Mouse (Mus musculus) splenic B cell, adult 2 months (primary cell): ENCODE data around the gene Pxmp4.

Experiments
- DNase-seq: peaks from one replicate; pipeline ENCODE4 v3.0.0-alpha.2; 2011; ENCODE audit warnings: low read depth, low spot score
- H3K27me3 ChIP-seq: 2 replicates; pipeline ENCODE4 v1.6.1; 2012; ENCODE audit warnings: mild to moderate bottlenecking, low read length, moderate library complexity, mixed read lengths; ENCODE audit not compliant: control insufficient read depth, poor library complexity, insufficient read depth, severe bottlenecking
- H3K36me3 ChIP-seq: 2 replicates; pipeline ENCODE4 v1.6.1; 2012; ENCODE audit warnings: mild to moderate bottlenecking, low read length, moderate library complexity, mixed read lengths; ENCODE audit not compliant: control insufficient read depth, poor library complexity, insufficient read depth, severe bottlenecking

Gene Pxmp4

GRCm38 (mm10) chr2:154603638-154604153, at the start of gene Pxmp4:
Gene Pxmp4 (minus strand): TSS chr2:154603708.
- H3K36me3 ChIP-seq, result no peaks in the 10 kb centered on the region
- peak; percentile 98 for DNase-seq
- no peaks in the 10 kb centered on the region for H3K27me3 ChIP-seq

- no peaks in the 10 kb centered on the region for H3K27me3 ChIP-seq
- no peak for DNase-seq
- H3K36me3 ChIP-seq, result no peaks in the 10 kb centered on the region
These were observed 47.9 kb upstream of the Pxmp4 start, which contains the start of gene Chmp4b for GRCm38 (mm10) chr2:154651363-154651762. Gene Chmp4b (plus strand): TSS chr2:154651705.

GRCm38 (mm10) chr2:154650404-154650803, 46.9 kb upstream of the Pxmp4 start:
- H3K27me3 ChIP-seq, result no peaks in the 10 kb centered on the region
- DNase-seq, result no peak

GRCm38 (mm10) chr2:154648086-154648485, 44.6 kb upstream of the Pxmp4 start:
- DNase-seq, result peak; percentile 57
- Histone ChIP-seq H3K36me3 (no peaks in the 10 kb centered on the region; the same call in 1 of the 2 replicates), H3K27me3 (no peaks in the 10 kb centered on the region)

More at GRCm38 (mm10) chr2:154650404-154650803, 46.9 kb upstream of the Pxmp4 start:
- H3K36me3 ChIP-seq, result no peaks in the 10 kb centered on the region; the same call in 1 of the 2 replicates

GRCm38 (mm10) chr2:154646634-154647033, 43.1 kb upstream of the Pxmp4 start:
- no peaks in the 10 kb centered on the region for H3K27me3 ChIP-seq
- peak; percentile 45 for DNase-seq
- no peaks in the 10 kb centered on the region; the same call in none of the 2 replicates for H3K36me3 ChIP-seq

GRCm38 (mm10) chr2:154642712-154643385, 39.3 kb upstream of the Pxmp4 start:
- Histone ChIP-seq H3K27me3 (no peaks in the 10 kb centered on the region), H3K36me3 (peaks cover 2% of the 10 kb centered on the region)
- no peak for DNase-seq

GRCm38 (mm10) chr2:154642005-154642459, 38.5 kb upstream of the Pxmp4 start:
- H3K36me3 ChIP-seq, result peaks cover 2% of the 10 kb centered on the region
- no peaks in the 10 kb centered on the region for H3K27me3 ChIP-seq
- no peak for DNase-seq

GRCm38 (mm10) chr2:154641176-154641575, 37.7 kb upstream of the Pxmp4 start:
- no peak for DNase-seq
- Histone ChIP-seq H3K36me3 (peaks cover 2% of the 10 kb centered on the region), H3K27me3 (no peaks in the 10 kb centered on the region)

- no peaks in the 10 kb centered on the region for H3K27me3 ChIP-seq
- peaks cover 2% of the 10 kb centered on the region for H3K36me3 ChIP-seq
- DNase-seq, result no peak
These were observed 35.6 kb upstream of the Pxmp4 start for GRCm38 (mm10) chr2:154639115-154639514.

- Histone ChIP-seq H3K36me3 (peaks cover 2% of the 10 kb centered on the region), H3K27me3 (no peaks in the 10 kb centered on the region)
- DNase-seq, result no peak
These were observed 35.0 kb upstream of the Pxmp4 start for GRCm38 (mm10) chr2:154638521-154638920.

- Histone ChIP-seq H3K36me3 (no peaks in the 10 kb centered on the region; the same call in none of the 2 replicates), H3K27me3 (no peaks in the 10 kb centered on the region)
- DNase-seq, result no peak
These were observed 32.3 kb upstream of the Pxmp4 start for GRCm38 (mm10) chr2:154635826-154636225.

GRCm38 (mm10) chr2:154633876-154634644, 30.6 kb upstream of the Pxmp4 start:
- no peak for DNase-seq
- Histone ChIP-seq H3K36me3 (no peaks in the 10 kb centered on the region; the same call in none of the 2 replicates), H3K27me3 (no peaks in the 10 kb centered on the region)

GRCm38 (mm10) chr2:154633039-154633742, 29.7 kb upstream of the Pxmp4 start:
- Histone ChIP-seq H3K27me3 (no peaks in the 10 kb centered on the region), H3K36me3 (no peaks in the 10 kb centered on the region; the same call in 1 of the 2 replicates)
- no peak for DNase-seq

- Histone ChIP-seq H3K36me3 (peaks cover 4% of the 10 kb centered on the region), H3K27me3 (no peaks in the 10 kb centered on the region)
- DNase-seq, result no peak
These were observed 28.8 kb upstream of the Pxmp4 start for GRCm38 (mm10) chr2:154632203-154632780.
